Mouse (Mus musculus) heart, adult 2 months (tissue): Measurements from ENCODE around the gene Mtmr14.

Source experiments
- CTCF ChIP-seq: fragments of 200-600 bp; IDR thresholded peaks from 2 replicates; pipeline ENCODE4 v1.8.1; 2022; ENCODE audit warnings: antibody characterized with exemption, mild to moderate bottlenecking, moderate library complexity
- EP300 ChIP-seq: fragments of 200-500 bp; IDR thresholded peaks from 2 replicates; pipeline ENCODE4 v1.6.1; 2011; ENCODE audit warnings: low read depth, low read length, control low read depth; ENCODE audit not compliant: insufficient read depth
- POLR2A ChIP-seq: fragments of 200-500 bp; IDR thresholded peaks from 2 replicates; pipeline ENCODE4 v1.6.1; 2011; ENCODE audit warnings: mild to moderate bottlenecking, low read depth, low read length, control low read depth; ENCODE audit not compliant: insufficient read depth

- TF ChIP-seq CTCF (no peak), POLR2A (no peak), EP300 (no peak)
Observed at GRCm38 (mm10) chr6:113264429-113264828, 26.8 kb downstream of the Mtmr14 start.
